Mouse (Mus musculus) lung, postnatal 14 days (tissue): Measurements from ENCODE around the gene Akp3.
A peak's percentile ranks its signal among the peaks of the same experiment; 100 is the strongest.

Source experiments
- DNase-seq: peaks from one replicate; pipeline ENCODE4 v3.0.0; 2021

The Akp3 gene

DNA sequence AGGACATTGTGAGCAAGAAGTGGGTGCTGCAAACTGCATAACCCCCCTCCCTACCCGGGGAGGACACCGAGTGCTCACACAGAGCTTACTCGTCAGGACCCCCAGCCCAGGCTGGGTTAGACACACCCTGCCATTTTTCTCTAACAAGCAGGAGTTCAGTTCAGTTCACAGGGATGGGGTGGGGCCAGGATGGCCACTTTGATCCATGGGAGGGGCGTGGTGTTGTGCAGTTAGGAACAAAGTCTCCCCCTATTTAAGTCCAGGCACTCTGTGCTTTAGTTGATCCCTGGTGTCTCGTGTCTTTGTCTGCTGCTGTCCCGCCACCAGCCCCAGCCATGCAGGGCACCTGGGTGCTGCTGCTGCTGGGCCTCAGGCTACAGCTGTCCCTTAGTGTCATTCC is at the start of gene Akp3:
Gene Akp3 (plus strand): TSS at position 301 of the 400 bp plus-strand sequence.
- no peak for DNase-seq

DNA sequence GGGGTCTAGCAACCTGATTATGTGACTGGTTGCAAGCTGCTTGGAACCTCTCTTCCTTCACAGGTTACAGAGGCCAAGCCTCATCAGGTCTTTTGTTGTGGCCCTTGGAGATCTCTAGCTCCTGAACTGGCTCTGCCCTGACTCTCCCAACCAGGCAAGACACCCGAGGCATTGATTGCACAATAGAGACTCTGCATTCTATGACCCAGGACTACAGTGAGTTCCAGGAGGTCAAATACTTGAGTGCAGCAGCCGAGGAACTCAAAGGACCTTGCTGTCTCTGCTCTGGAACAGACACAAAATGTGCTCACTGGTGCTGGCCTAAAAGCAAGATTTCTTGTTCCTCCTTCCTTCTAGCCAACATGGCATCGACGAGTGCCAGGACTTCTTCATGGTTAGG is 38.6 kb upstream of the Akp3 start:
- no peak for DNase-seq

DNA sequence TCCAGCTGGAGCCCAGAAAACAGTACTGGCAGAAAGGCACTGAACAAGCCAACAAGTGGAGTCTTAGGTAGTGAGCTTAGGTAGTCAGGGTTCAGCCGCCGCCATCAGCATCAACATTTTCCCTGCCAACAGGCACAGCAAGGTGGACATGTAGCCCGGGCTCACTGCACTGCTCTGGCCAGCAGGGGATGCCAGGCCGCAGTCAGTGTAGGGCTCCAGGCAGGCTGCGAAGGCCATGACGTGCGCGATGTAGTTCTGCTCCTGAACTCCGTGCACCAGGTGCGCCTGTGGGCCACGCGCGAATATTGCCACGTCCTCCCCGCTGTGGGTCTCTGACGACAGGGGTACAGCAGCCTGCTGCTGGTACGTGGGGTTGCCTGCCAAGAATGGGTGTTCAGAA is 37.8 kb upstream of the Akp3 start:
- DNase-seq = no peak

DNA sequence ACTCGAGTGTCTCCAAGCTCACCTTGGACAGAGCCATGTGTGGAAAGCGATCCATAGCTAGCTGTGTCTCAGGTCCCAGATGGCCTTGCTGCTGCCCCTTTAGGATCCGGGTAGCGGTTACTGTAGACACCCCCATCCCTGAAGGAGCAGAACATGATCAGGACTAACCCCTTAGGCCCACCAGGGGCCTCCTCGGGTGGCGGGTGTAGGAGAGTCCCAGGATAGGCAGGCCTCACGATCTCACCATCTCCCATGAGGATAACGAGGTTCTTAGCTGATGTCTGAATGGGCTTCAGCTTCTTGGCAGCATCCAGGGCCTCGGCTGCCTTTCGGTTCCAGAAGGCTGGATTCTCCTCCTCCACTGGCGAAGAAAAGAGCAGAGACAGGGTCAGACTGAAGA is 35.5 kb upstream of the Akp3 start:
- DNase-seq = no peak

DNA sequence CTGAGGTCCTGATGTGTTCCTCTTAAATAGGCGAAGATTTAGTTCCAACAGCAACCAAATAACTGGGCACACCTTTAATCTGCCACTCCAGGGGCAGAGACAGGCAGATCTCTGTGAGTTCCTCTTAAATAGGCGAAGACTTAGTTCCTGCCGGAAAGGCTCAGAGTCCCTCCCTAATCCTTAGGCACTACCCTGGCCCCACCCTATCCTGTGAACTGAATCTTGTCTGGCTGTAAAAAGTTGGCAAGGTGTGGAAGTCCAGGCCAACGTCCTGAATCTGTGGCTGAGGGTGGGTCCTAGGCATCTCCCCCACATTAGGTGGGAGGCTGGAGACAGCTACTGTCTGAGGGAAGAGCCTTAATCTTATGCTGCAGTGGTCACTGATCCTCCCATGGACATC is 34.9 kb upstream of the Akp3 start, which contains the start of gene Alppl2:
Gene Alppl2 (minus strand): TSS at position 101 of the 400 bp plus-strand sequence.
- DNase-seq = no peak

DNA sequence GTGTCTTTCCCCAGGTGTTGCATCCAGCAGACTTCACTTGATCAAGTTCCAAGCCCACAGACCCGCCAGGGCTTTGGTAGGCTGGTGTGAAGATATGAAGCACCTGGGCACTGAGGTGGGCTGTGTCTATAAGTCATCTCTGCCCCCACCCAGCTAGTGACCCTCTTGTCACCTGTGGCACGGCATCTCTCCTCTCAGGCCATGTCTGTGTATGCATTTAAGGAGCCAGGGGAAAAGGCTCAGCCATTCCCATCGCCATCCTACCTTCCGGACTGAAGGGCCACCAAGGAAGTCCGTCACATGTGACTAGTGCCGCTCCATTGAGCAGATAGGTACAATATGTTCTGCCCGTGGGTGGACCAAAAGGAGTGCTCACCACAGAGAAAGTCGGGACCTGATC is 29.1 kb upstream of the Akp3 start:
- DNase-seq = no peak

DNA sequence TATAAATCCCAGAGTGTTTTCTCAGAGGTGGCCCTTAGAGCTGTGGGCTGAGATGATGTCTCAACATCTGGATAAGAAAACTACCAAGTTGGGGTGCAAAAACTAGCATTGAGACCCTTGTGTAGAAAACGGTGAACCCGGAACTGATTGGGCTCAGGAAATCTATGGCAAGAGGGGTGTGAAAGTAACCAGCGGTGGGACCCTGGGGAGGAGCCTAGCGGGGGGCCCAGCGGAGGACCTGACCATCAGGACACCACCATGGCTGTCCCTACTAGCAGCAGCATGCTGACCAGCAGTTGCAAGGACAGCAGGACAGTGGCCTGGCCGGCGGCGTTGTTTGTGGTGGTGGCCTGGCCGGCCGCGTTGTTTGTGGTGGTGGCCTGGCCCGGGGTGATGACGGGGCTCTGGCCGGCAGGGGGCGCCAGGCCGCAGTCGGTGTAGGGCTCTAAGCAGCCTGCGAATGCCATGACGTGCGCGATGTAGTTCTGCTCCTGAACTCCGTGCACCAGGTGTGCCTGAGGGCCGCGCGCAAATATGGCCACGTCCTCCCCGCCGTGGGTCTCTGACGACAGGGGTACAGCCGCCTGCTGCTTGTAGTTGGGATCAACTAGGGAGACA is 26.3 kb upstream of the Akp3 start:
- DNase-seq = peak; percentile 70

DNA sequence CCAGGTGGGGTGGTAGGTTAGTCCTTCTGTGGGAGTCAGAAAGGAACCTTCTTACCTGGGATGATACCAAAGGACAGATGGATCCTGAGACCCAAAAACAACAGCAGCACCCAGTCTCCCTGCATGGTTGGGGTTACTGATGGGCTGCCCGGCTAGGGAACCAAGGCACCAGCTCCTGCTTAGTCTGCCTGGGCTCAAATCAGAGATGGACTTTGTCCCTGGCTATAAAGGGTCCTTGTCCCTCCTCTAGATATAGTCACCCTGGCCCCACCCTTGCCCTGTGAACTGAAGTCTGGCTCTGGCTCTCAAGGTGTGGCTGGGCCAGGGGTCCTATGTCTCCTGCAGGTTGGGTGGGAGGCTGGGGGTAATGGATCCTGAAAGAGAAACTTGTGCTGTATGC is 23.4 kb upstream of the Akp3 start, which contains the start of gene Alpi:
Gene Alpi (minus strand): TSS at position 196 of the 400 bp plus-strand sequence.
- DNase-seq = no peak

DNA sequence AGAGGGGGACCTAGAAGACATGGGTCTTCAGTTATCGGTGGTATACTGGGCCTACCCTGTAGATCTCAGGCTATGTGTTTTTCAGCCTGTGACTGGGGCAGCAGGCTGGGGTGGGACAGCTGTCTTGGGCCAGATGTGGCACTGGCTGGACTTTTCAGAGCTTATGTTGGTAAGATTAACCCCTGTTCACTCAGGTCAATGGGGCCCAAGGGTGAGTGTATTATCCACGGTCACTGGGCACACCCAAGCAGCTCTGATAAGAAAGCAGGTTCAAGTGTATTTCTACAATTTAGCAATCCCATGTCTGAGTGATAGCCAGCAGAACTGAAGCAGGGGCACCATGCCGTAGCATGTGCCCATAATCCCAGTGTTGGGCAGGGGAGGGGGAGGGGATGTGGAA is 22.7 kb upstream of the Akp3 start:
- no peak for DNase-seq

DNA sequence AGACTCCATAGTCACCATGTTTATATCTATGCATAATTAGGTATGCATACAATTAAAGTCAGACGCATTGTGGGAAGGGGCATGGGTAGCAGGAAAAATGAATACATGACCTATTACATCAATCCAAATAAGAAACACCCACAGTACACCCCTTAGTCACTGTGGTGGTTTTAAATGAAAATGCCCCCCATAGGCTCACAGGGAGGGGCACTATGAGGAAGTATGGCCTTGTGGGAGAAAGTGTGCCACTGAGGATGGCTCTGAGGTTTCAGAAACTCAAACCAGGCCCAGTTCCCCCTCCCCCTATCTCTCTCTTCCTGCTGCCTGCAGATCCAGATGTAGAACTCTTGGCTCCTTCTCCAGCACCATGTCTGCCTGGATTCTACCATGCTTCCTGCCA is 20.8 kb upstream of the Akp3 start:
- DNase-seq = no peak

DNA sequence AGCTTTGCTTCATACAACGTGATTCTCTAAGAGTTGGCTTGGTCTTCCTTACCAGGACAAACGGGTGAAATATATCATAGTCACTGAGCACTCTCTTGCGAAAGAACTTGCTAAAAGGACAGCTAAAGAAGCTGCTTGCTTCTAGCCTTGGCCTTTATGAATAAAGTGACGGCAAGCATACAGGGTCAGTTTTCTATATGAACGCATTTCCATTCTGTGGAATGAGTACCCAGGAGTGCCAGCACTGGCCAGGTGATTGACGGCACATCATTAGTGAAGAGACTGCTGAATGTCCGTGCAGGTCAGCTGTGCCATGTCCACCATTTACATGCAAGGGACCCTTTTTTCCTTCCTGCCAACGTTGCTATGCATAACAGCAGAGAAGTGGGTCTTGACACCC is 18.2 kb upstream of the Akp3 start:
- no peak for DNase-seq

DNA sequence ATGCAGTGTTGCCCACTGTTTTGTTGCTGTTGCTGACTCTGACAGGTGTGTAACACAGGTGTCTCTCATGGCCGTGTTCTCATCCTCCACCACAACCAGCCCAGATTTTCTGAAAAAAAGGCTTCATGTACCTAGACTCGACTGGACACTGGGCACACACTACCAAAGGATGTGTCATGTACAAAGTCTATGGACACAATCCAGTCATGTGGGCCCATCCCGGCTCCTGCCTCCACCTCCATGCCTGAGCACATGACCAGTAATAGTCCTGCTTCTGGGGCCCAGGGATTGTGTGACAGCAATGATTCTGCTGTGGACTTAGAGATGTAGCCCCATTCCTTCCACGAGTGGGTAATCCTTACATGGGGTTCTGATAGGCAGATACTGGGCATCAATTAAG is 16.2 kb upstream of the Akp3 start:
- no peak for DNase-seq

DNA sequence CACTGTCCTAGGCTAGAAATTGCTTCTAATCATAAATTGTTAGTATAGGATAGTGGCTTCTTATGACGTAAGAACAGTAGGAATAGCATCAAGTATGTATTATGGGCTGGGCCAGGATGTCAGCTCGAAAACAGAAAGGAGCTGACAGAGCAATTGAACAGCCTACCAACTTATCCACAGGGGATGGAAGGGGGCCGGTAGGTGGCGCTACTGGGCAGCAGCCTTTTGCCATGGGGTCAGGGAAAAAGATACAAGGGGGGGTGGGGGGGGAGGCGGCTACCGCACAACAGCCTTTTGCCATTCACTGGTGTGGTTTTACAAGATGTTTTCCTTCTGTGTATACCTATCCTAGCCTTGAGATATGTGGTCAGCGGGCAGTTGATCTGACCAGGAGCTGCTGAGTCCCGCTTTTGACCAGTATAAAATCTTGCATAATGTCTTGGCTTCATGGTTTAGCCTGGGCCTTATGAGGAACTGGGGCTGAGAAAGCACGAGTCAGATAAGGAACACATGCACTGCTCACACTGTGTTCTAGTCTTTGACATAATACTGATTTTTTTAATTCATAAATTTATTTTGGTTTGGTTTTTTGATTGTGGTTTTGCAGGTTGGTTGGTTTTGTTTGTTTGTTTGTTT is 12.9 kb upstream of the Akp3 start:
- peak; percentile 32 for DNase-seq

DNA sequence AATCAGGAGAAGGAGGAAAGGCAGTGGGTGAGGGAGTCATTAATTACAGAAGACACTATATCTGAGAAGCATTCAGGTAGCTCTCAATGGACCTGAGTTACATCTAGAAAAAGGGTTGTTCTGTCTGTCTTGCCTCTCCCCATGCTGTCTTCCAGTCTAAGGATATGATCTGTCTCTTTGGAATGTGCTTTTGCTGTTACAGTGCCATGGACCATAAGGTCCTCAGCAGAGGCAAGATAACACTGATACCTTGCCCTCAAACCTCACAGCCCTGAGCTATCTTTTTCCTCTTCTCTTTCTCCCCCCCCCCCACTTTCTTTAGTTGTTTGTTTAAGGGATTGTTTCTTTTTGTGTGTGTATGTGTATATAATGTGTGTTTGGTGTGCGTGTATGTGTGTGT is 10.0 kb upstream of the Akp3 start:
- DNase-seq = no peak

DNA sequence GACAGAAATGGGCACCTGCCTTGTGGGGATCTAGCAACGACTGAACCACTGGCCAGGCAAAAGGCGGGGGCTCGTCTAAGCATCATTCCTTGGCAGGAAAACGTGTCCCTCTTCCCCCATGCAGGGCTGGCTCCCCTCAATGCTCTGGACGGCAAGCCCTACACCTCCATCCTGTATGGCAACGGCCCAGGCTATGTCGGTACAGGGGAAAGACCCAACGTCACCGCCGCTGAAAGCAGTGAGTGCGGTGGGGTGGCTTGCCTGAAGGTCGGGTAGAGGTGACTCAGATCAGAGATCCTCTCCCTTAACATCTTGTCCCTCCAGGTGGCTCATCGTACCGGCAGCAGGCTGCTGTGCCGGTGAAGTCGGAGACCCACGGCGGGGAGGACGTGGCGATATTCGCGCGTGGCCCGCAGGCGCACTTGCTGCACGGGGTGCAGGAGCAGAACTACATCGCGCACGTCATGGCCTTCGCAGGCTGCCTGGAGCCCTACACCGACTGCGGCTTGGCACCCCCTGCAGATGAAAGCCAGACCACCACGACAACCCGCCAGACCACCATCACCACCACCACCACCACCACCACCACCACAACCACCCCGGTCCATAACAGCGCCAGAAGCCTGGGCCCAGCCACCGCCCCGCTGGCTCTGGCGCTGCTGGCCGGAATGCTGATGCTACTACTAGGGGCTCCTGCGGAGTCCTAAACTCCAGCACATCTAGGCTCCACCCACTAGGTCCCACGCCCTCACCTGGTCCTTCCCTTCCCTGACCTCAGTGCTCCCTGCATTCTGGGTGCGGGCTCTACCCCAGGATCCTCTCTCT is 2.6 kb downstream of the Akp3 start:
- DNase-seq = peak; percentile 4

DNA sequence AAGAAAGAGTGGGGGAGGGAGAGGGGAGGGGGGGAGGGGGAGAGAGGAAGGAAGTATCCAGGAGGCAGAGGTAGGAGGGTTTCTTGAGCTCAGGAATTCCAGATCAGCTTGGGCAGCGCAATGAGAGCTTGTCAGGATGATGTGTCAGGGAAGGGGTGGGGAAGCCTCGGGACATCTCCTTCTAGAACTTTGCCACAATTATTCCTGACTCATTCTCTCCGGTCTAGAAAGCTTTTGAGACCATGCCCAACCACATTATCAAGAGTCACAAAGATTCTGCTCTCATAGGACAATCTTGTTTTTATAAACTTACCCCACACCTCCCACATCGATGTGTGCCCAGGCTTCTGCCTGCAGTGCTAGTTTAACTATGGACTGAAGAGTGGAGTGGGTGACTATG is 7.0 kb downstream of the Akp3 start:
- DNase-seq = no peak

DNA sequence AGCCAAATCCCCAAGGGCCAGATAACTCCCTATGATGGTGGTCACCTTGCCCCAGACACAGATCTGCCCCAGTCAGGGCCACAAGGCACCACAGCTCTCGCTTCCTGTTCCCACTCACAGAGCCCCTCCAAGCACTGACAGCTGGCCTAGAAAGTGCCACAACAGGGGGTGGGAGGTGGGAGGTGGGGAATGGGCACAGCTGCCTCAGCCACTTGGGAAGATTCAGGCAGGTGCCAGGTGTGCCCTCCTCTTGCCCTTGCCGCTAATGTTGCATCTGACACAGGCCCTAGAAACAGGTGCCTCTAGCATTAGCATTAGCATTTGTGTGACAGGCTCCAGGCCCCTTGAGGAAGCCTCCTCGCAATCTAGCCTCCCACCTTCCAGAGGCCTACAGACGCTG is 16.8 kb downstream of the Akp3 start:
- DNase-seq = no peak

DNA sequence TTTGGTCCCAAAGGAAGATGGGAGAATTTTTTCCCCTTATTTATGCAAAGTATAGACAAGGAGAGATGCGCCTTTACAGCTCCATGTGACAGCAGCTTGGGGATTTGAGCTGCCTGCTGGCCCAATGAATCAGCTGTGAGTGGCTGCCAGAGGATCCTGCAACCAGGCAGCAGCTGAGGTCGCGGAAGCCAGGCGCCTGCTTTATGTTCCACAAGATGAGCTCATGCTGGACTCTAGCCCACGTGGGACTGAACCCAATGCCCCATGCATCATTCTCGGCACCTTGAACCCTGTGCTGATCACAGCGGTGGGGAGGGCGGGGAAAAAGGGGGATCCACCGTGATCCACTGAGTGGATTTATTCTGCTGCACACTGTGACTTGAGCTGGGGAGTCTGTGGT is 17.7 kb downstream of the Akp3 start:
- peak; percentile 3 for DNase-seq

DNA sequence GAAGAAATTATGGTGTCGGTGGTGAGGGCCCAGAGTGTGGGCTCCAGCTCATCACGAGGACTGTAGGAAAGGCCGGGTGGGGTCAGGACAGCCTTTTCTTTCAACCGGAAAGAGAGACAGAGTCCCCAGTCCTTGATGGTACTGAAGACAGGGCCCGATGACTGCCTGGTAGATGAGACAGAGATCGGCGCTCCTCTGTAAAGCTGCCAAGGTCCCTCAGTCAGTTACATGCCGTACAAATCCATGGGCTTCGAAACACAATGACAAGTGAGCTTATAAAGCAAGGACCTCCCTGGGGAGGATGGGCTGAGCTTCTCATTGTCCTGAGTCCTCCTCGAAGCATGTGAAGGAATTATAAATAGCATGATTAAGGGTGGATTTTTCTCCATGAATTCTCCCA is 18.4 kb downstream of the Akp3 start:
- no peak for DNase-seq

DNA sequence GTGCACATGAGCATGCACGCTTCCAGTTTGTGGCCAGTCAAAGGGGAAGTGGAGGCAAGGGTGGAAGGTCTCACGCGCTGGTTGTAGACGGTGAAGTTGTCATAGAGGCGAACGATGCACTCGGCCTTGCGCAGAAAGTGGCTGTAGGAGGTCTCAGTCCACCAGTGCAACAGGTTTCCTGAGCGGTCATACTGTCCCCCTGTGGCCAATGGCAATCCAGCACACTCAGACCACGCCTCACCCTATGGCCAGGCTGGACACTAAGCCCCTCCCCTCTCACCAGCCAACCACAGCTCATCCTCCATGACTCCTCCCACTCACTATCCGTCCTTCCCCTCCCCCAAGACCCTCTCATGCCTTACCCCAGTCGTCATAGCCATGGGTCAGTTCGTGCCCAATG is 24.6 kb downstream of the Akp3 start:
- no peak for DNase-seq

DNA sequence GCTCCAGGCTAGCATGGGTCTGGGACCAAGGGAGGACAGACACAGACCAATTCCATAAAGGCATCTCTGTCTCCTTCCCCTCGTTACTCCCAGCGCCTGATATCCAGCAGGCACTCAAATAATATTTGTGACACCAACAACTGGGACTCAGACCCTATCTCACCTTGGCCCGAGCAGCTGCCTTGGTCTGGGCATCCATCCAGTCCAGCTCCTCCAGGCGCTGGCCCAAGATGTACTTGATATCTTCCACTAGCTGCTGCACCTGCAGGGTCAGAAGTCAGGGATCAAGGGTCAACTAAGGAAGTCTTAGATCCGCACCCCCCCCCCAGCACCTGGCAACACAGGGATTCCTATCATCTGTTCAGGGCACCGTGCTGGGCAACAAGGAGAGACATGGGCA is 26.5 kb downstream of the Akp3 start:
- no peak for DNase-seq

DNA sequence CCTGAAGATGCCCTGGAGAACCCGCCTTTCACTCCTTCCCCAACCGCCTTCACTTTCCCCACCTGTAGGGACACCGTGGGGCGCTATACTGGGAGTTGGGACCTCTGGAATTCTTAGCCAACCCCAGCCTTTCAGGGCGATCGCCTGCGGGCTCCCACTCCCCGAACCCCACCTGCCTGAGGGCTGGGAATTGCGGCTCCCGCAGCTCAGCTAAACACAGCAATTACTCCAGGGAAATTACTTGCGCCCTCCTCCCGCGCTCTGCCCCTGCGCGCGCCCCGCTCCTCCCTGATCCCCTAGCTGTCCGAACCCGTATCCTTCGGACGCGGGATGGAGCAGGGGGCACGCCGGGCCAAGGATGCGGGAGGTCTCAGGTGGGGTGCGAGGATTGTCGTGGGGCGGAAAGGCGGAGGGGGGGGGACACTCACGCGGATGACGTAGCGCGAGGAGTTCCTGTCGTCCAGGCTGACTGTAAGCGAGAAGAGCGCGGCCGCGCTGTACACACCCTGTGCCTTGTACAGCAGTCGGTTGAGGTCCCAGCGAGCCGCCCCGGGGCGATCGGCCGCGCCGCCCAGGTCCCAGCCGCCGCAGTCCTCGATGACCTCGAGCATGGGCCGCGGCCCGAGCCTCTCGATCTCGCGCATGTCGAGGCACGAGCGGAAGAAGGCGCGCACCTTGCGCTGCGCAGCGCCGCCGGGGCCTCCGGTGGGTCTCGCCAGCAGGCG is 29.2 kb downstream of the Akp3 start:
- no peak for DNase-seq

DNA sequence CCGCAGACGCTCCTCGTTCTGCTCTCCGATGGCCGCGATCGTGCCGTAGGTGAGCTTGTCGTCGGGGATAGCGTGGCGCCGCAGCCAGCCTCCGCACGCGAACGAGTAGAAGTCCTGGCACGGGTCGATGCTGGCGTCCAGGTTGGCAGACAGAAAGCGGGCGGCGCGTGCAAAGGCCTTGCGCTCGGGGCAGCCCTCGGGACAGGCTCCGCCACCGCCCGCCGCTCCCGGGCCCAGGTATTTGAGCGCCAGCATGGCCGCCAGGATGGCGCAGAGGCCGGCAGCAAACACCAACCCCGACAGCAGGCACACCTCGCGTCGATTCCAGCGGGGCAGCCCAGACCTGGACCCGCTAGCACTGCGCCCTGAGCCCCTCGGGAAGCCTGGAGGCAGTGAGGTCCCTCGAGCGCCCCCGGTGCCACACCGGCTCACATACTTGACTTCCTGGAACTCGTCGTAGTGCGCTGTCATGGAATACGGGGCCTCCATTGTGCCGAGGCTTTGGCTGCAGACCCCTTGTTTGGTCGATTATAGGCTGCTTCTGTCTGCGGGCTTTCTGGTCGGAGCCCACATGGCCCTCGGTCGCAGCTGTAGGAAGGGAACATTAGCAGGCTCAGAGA is 29.8 kb downstream of the Akp3 start:
- no peak for DNase-seq
